Mouse (Mus musculus): Measurements from ENCODE around the gene Pard3. TPM values are rescaled to one million over a fixed set of nuclear protein-coding genes. Genes with fewer than 3 reads are reported as not detected.

Gene Pard3
- total and polyA plus RNA-seq, 3 experiments = 0.51 to 1.3 (median 0.94) TPM

DNA sequence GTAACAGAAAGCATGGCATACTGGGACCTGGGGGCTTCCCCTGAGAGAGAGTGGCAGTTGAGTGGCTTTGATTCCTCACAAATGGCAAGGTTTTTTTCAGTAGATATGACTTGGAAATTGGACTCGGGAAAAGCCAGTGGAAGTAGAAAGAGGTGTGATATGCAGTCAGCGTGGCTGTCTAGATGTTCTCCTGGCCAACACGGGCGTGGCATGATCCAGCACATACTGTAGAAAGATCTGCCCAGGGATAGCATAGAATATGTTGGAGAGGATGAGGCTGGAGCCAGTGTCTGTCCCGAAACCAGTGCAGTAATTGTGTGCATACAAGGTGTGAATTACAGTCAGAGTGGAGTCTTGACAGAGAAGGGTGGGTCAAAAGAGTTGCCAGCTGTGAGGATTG is 257.2 kb downstream of the Pard3 start:
- Histone ChIP-seq H3K4me2 (ENCODE audit: insufficient read depth, low read depth, poor library complexity, severe bottlenecking) (no peak overlapping the region), H3K27me3 (replicated peaks) (no peaks in the 10 kb centered on the region), H3K9ac (ENCODE audit: insufficient read depth, low read depth) (no peak overlapping the region), H3K36me3 (replicated peaks in 1 of 2; ENCODE audit: control insufficient read depth in 1 of 2, insufficient read depth in 1 of 2, low read length in 1 of 2) (no peaks in the 10 kb centered on the region), H3K79me2 (replicated peaks; ENCODE audit: control insufficient read depth, extremely low read depth, insufficient read depth, poor library complexity, severe bottlenecking) (no peaks in the 10 kb centered on the region), H3K4me1 (ENCODE audit: control insufficient read depth in 1 of 2, insufficient read depth in 2 of 2) (peaks cover 0 to 42% of the 10 kb centered on the region in 2 experiments; a peak in 3 of 4 replicates), H3K4me3 (replicated peaks in 1 of 3; ENCODE audit: low read depth in 2 of 3, low read length in 2 of 3, poor library complexity in 1 of 3) (no peak overlapping the region), H3K9me3 (replicated peaks; ENCODE audit: low read length) (no peaks in the 10 kb centered on the region), H3K27ac (ENCODE audit: insufficient read depth, low read depth) (no peak overlapping the region)
- no peak for DNase-seq (ENCODE audit: extremely low read depth)
- in situ Hi-C loops (cut with MboI; ENCODE audit: low pct_ligation_motif_present, low pct_unique_long_range_greater_than_20kb, low sequenced_read_pairs) = no loop called here
- dilution Hi-C loops (cut with MboI; ENCODE audit: extremely low pct_ligation_motif_present, extremely low pct_unique_long_range_greater_than_20kb, low sequenced_read_pairs) = no loop called here
- TF ChIP-seq GABPA (IDR thresholded peaks at IDR 0.05; ENCODE audit: insufficient replicate concordance, low read depth, low read length) (no peak), RCOR1 (conservative IDR thresholded peaks at IDR 0.05; ENCODE audit: low read depth, low read length) (no peak), NELFE (IDR thresholded peaks at IDR 0.05; ENCODE audit: low read depth, low read length) (no peak), ZKSCAN1 (IDR thresholded peaks at IDR 0.05; ENCODE audit: borderline replicate concordance, low read depth, low read length) (no peak), HCFC1 (IDR thresholded peaks at IDR 0.05; ENCODE audit: low read depth, low read length) (no peak), ZNF384 (IDR thresholded peaks at IDR 0.05; ENCODE audit: low read depth, low read length) (no peak), E2F4 (IDR thresholded peaks at IDR 0.05; ENCODE audit: insufficient replicate concordance, low read depth, low read length) (no peak), UBTF (IDR thresholded peaks at IDR 0.05; ENCODE audit: low read depth, low read length) (no peak), USF1 (IDR thresholded peaks at IDR 0.05; ENCODE audit: low read depth, low read length) (no peak), JUND (conservative IDR thresholded peaks at IDR 0.05; ENCODE audit: low read depth, low read length) (no peak), SIN3A (IDR thresholded peaks at IDR 0.05; ENCODE audit: low read length) (no peak), CTCF (conservative IDR thresholded peaks at IDR 0.05 in 1 of 2, IDR thresholded peaks at IDR 0.05 in 1 of 2; ENCODE audit: low read depth in 2 of 2, low read length in 2 of 2) (no peak), KAT2A (IDR thresholded peaks at IDR 0.05; ENCODE audit: insufficient replicate concordance, low read length) (no peak), MAZ (IDR thresholded peaks at IDR 0.05; ENCODE audit: low read depth, low read length) (no peak), MAX (IDR thresholded peaks at IDR 0.05; ENCODE audit: low read length) (no peak), NRF1 (IDR thresholded peaks at IDR 0.05; ENCODE audit: low read depth, low read length) (no peak), MXI1 (IDR thresholded peaks at IDR 0.05; ENCODE audit: low read depth, low read length) (no peak), USF2 (conservative IDR thresholded peaks at IDR 0.05; ENCODE audit: low read depth, low read length) (no peak), IRF4 (IDR thresholded peaks at IDR 0.05; ENCODE audit: low read depth, low read length) (no peak), MAFK (IDR thresholded peaks at IDR 0.05; ENCODE audit: insufficient replicate concordance, low read length) (no peak)

DNA sequence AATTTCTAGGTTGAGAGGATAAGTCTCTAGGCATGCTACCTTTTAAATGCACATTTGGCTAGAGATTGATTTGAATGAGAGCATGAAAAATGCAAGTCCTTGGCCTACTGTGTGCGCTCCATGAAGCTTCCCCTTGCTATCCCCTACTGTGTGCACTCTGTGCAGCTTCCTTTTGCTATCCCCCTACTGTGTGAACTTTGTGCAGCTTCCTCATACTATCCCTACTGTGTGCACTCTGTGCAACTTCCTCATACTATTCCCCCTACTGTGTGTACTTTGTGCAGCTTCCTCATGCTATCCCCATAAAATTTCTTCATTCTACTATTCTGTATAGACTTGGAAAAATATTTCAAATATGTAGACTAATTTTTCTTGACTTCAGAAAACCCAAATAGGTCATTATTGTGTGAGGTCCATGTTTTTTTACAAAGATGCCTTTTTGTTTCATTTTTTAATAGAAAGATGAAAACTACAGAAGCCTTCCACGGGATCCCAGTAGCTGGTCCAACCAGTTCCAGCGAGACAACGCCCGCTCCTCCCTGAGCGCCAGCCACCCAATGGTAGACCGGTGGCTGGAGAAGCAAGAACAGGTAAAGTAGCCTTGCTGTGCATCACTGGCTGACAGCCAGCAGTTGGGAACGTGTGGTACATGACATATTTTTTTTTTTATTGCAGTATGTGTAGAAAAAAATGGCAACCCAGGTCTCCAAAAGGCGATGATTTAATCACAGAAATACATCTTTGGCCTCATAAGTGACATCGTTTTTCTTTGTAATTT is 260.1 kb downstream of the Pard3 start:
- no peaks in the 10 kb centered on the region for H3K36me3 ChIP-seq (replicated peaks in 1 of 2; ENCODE audit: control insufficient read depth in 1 of 2, insufficient read depth in 1 of 2, low read length in 1 of 2)
- no peak overlapping the region for H3K9ac ChIP-seq (ENCODE audit: insufficient read depth, low read depth)
- no peak overlapping the region for H3K4me2 ChIP-seq (ENCODE audit: insufficient read depth, low read depth, poor library complexity, severe bottlenecking)
- peaks cover 0 to 16% of the 10 kb centered on the region in 2 experiments; a peak in 3 of 4 replicates for H3K4me1 ChIP-seq (ENCODE audit: control insufficient read depth in 1 of 2, insufficient read depth in 2 of 2)
- dilution Hi-C loops (cut with MboI; ENCODE audit: extremely low pct_ligation_motif_present, extremely low pct_unique_long_range_greater_than_20kb, low sequenced_read_pairs) (no loop called here), in situ Hi-C loops (cut with MboI; ENCODE audit: low pct_ligation_motif_present, low pct_unique_long_range_greater_than_20kb, low sequenced_read_pairs) (no loop called here)
- no peaks in the 10 kb centered on the region for H3K27me3 ChIP-seq (replicated peaks)
- no peaks in the 10 kb centered on the region for H3K9me3 ChIP-seq (replicated peaks; ENCODE audit: low read length)
- H3K79me2 ChIP-seq (replicated peaks; ENCODE audit: control insufficient read depth, extremely low read depth, insufficient read depth, poor library complexity, severe bottlenecking) = no peaks in the 10 kb centered on the region
- H3K4me3 ChIP-seq (replicated peaks in 1 of 3; ENCODE audit: low read depth in 2 of 3, low read length in 2 of 3, poor library complexity in 1 of 3) = no peak overlapping the region
- no peak overlapping the region for H3K27ac ChIP-seq (ENCODE audit: insufficient read depth, low read depth)
- no peak for DNase-seq (ENCODE audit: extremely low read depth)
- TF ChIP-seq TCF12 (IDR thresholded peaks at IDR 0.05; ENCODE audit: low read depth, low read length) (no peak), ZKSCAN1 (IDR thresholded peaks at IDR 0.05; ENCODE audit: borderline replicate concordance, low read depth, low read length) (peak; percentile 77)
